ENCODE assay signal across 8 mouse cellular contexts in genomic region chr8:47990911-47991820, GRCm38 (mm10). TPM values are rescaled to one million over a fixed set of nuclear protein-coding genes. Genes with fewer than 3 reads are reported as not detected.
A peak's percentile ranks its signal among the peaks of the same experiment; 100 is the strongest.
DNase-seq lines count a peak whose midpoint lies in the region; ATAC-seq and TF ChIP-seq lines count a peak whose summit lies in the region.

TSS of gene Wwc2 (minus strand) at chr8:47990924.

- no peak for TF ChIP-seq CTCF in G1E (IDR thresholded peaks at IDR 0.05; ENCODE audit: low read depth, low read length)
- TF ChIP-seq CTCF in lung, postnatal 0 days (IDR thresholded peaks at IDR 0.05) = no peak; the same call in 1 of the 2 replicates

- no peak for TF ChIP-seq EP300 in lung, postnatal 0 days (IDR thresholded peaks at IDR 0.05)

- peaks cover 8% of the 10 kb centered on the region for H3K36me3 ChIP-seq in G1E (replicated peaks)
- H3K36me3 ChIP-seq in forebrain, embryonic 15.5 days = no peaks in the 10 kb centered on the region
- no peaks in the 10 kb centered on the region for H3K36me3 ChIP-seq in lung, postnatal 0 days (ENCODE audit: insufficient read depth, low read length)

- H3K9ac ChIP-seq in forebrain, embryonic 15.5 days (replicated peaks) = peak within 1 kb of the TSS; percentile 75
- H3K9ac ChIP-seq in lung, postnatal 0 days (replicated peaks; ENCODE audit: low read depth) = peak within 1 kb of the TSS; percentile 88

- 2% methylated on average over 42 of the region's 46 CpGs for WGBS in forebrain, embryonic 15.5 days
- 2% methylated on average over 24 of the region's 46 CpGs for WGBS in lung, postnatal 0 days

- H3K4me1 ChIP-seq in G1E (ENCODE audit: insufficient read depth, low read depth, low read length) = peaks cover 30% of the 10 kb centered on the region
- H3K4me1 ChIP-seq in forebrain, embryonic 15.5 days = peaks cover 19% of the 10 kb centered on the region
- peaks cover 23% of the 10 kb centered on the region; the same call in 1 of the 2 replicates for H3K4me1 ChIP-seq in lung, postnatal 0 days (ENCODE audit: insufficient read depth, low read depth, low read length)

- peak; percentile 90 for DNase-seq in G1E (ENCODE audit: low spot score)
- DNase-seq in heart, postnatal 4 days = peak; percentile 90
- DNase-seq in layer of hippocampus, adult 9-11 months = peak; percentile 48
- peak; percentile 92 for DNase-seq in lung, postnatal 0 days (ENCODE audit: low spot score)
- peak; percentile 72 for DNase-seq in ovary, adult 18-20 months (ENCODE audit: low spot score)
- peak; percentile 32 for DNase-seq in thymus, postnatal 4 days

- H3K27me3 ChIP-seq in G1E (ENCODE audit: insufficient read depth, low read length) = peaks cover 3% of the 10 kb centered on the region
- no peaks in the 10 kb centered on the region for H3K27me3 ChIP-seq in forebrain, embryonic 15.5 days
- no peaks in the 10 kb centered on the region for H3K27me3 ChIP-seq in lung, postnatal 0 days (replicated peaks; ENCODE audit: insufficient read depth, low read length)

- H3K4me3 ChIP-seq in G1E (ENCODE audit: low read depth, low read length) = peak within 1 kb of the TSS; percentile 89
- peak within 1 kb of the TSS; percentile 79 for H3K4me3 ChIP-seq in forebrain, embryonic 15.5 days
- peak within 1 kb of the TSS; percentile 87 for H3K4me3 ChIP-seq in lung, postnatal 0 days (ENCODE audit: low read depth, low read length)

- no peaks in the 10 kb centered on the region for H3K9me3 ChIP-seq in G1E (replicated peaks)
- no peaks in the 10 kb centered on the region for H3K9me3 ChIP-seq in forebrain, embryonic 15.5 days
- no peaks in the 10 kb centered on the region for H3K9me3 ChIP-seq in lung, postnatal 0 days (ENCODE audit: low read length)

- peak within 1 kb of the TSS; percentile 94 for H3K4me2 ChIP-seq in forebrain, embryonic 15.5 days (replicated peaks)
- H3K4me2 ChIP-seq in lung, postnatal 0 days (replicated peaks; ENCODE audit: low read depth, low read length) = peak within 1 kb of the TSS; percentile 92

- peak; percentile 69 for ATAC-seq in G1E (ENCODE audit: extremely low read depth, insufficient number of reproducible peaks, low FRiP score, poor library complexity, severe bottlenecking)
- peak; percentile 28; the same call in 1 of the 2 replicates for ATAC-seq in cerebellum, adult (ENCODE audit: insufficient number of reproducible peaks, low FRiP score, low TSS enrichment)
- peak; percentile 53 for ATAC-seq in forebrain, embryonic 15.5 days (replicated peaks)
- ATAC-seq in lung, postnatal 0 days = peak; percentile 84

- H3K27ac ChIP-seq in forebrain, embryonic 15.5 days (replicated peaks) = peak within 1 kb of the TSS; percentile 71
- peak within 1 kb of the TSS; percentile 100 for H3K27ac ChIP-seq in lung, postnatal 0 days (ENCODE audit: low read length)

RNA-seq across cellular contexts. Expression of gene Wwc2, which starts in this region (rescaled TPM):
- total RNA-seq in G1E (2014; fragmentation: Nextera tagmentation) = 7.8 and 8.1 TPM in 2 replicates
- total RNA-seq in G1E (2017) = 3.5 and 4.0 TPM in 2 replicates
- 7.4 and 7.5 TPM in 2 replicates for polyA plus RNA-seq in G1E (2012)
- 4.1 and 4.2 TPM in 2 replicates for polyA plus RNA-seq in forebrain, embryonic 15.5 days (2015; fragmentation: Nextera tagmentation; extraction: Ambion mirVana)
- total RNA-seq in heart, postnatal 4 days (2021) = 10 to 100 TPM; 47.4 to 47.9 TPM
- 19.1 and 23.1 TPM in 2 replicates for polyA plus RNA-seq in lung, postnatal 0 days (2015; fragmentation: Nextera tagmentation; extraction: Ambion mirVana)

Comparison
In these comparisons a context has a peak if more than half of its experiments do, and no peak if none do; other contexts are left out.
1. Peak in every context shown above with its lines: DNase-seq, ATAC-seq, H3K4me3 ChIP-seq and H3K27ac ChIP-seq.
2. RNA of gene Wwc2 (total RNA-seq): 47.4 to 47.9 TPM in heart, postnatal 4 days; 3.5 to 8.1 TPM in G1E; every median in the first group is over 4 times any median in the second.
3. ATAC-seq: peak in every context shown above with its lines; median percentile 84 in lung, postnatal 0 days; 69 in G1E; 53 in forebrain, embryonic 15.5 days; 28 in cerebellum, adult.
4. DNase-seq: peak in every context shown above with its lines; median percentile 92 in lung, postnatal 0 days; 90 in G1E; 90 in heart, postnatal 4 days; 72 in ovary, adult 18-20 months; 48 in layer of hippocampus, adult 9-11 months; 32 in thymus, postnatal 4 days.